Mouse (Mus musculus) inflammation-experienced regulatory T-cells, adult 6 months (primary cell): Measurements from ENCODE around the gene Kidins220. TPM values are rescaled to one million over a fixed set of nuclear protein-coding genes. Genes with fewer than 3 reads are reported as not detected.

Source experiments
- ATAC-seq: one replicate; pipeline ENCODE4 v1.8.0; 2017
- polyA plus RNA-seq, 3 experiments: library from polyadenylated mRNA; unstranded; fragments of 100-300 nt; shearing (Covaris generic); gene quantifications; one replicate each; pipeline ENCODE4 v1.2.1; 2017

Gene Kidins220
- 10 to 100 TPM; 14.6 to 16.8 (median 16.3) TPM for polyA plus RNA-seq

- peak; percentile 92 for ATAC-seq
These were observed at the start of gene Kidins220 for GRCm38 (mm10) chr12:24974446-24975114. Gene Kidins220 (plus strand): TSS chr12:24974925.

GRCm38 (mm10) chr12:24925276-24925675 is 49.4 kb upstream of the Kidins220 start:
- no peak for ATAC-seq

- ATAC-seq = no peak
These were observed 49.0 kb upstream of the Kidins220 start for GRCm38 (mm10) chr12:24925684-24926083.

GRCm38 (mm10) chr12:24928051-24928748 is 46.5 kb upstream of the Kidins220 start:
- ATAC-seq = no peak

- no peak for ATAC-seq
These were observed 45.7 kb upstream of the Kidins220 start for GRCm38 (mm10) chr12:24929043-24929442.

- ATAC-seq = no peak
These were observed 44.0 kb upstream of the Kidins220 start for GRCm38 (mm10) chr12:24930760-24931159.

GRCm38 (mm10) chr12:24932120-24932519 is 42.6 kb upstream of the Kidins220 start:
- no peak for ATAC-seq

GRCm38 (mm10) chr12:24933206-24933775 is 41.4 kb upstream of the Kidins220 start:
- ATAC-seq = no peak

- no peak for ATAC-seq
These were observed 40.7 kb upstream of the Kidins220 start for GRCm38 (mm10) chr12:24933996-24934395.

- no peak for ATAC-seq
These were observed 38.4 kb upstream of the Kidins220 start for GRCm38 (mm10) chr12:24936281-24936680.

- ATAC-seq = no peak
These were observed 35.4 kb upstream of the Kidins220 start for GRCm38 (mm10) chr12:24939372-24939771.

- ATAC-seq = no peak
These were observed 32.0 kb upstream of the Kidins220 start for GRCm38 (mm10) chr12:24942619-24943287.

GRCm38 (mm10) chr12:24943427-24943826 is 31.3 kb upstream of the Kidins220 start:
- no peak for ATAC-seq

- no peak for ATAC-seq
These were observed 30.1 kb upstream of the Kidins220 start for GRCm38 (mm10) chr12:24944597-24944996.

GRCm38 (mm10) chr12:24947065-24947464 is 27.7 kb upstream of the Kidins220 start:
- no peak for ATAC-seq

- no peak for ATAC-seq
These were observed 26.4 kb upstream of the Kidins220 start for GRCm38 (mm10) chr12:24948344-24948743.

GRCm38 (mm10) chr12:24950376-24951046 is 24.2 kb upstream of the Kidins220 start:
- no peak for ATAC-seq

- ATAC-seq = peak; percentile 48
These were observed 22.6 kb upstream of the Kidins220 start for GRCm38 (mm10) chr12:24952147-24952546.

GRCm38 (mm10) chr12:24955137-24955536 is 19.6 kb upstream of the Kidins220 start:
- no peak for ATAC-seq

GRCm38 (mm10) chr12:24958526-24958925 is 16.2 kb upstream of the Kidins220 start:
- no peak for ATAC-seq

- no peak for ATAC-seq
These were observed 12.9 kb upstream of the Kidins220 start for GRCm38 (mm10) chr12:24961821-24962220.

- ATAC-seq = no peak
These were observed 12.3 kb upstream of the Kidins220 start for GRCm38 (mm10) chr12:24962362-24962967.
